Mouse (Mus musculus) kidney, embryonic 16.5 days (tissue): Measurements from ENCODE around the gene Grn. TPM values are rescaled to one million over a fixed set of nuclear protein-coding genes. Genes with fewer than 3 reads are reported as not detected.

Experiments
- ATAC-seq: fragments of 200-750 bp; cut with Nextera tagmentation; 2 replicates; pipeline ENCODE4 v1.8.0; 2017; ENCODE audit warnings: moderate TSS enrichment; ENCODE audit not compliant: low FRiP score, low TSS enrichment
- H3K27ac ChIP-seq: fragments of 300-500 bp; sonication (generic); 2 replicates; pipeline ENCODE4 v1.5.1; 2014; ENCODE audit warnings: low read length
- H3K27me3 ChIP-seq: fragments of 300-500 bp; sonication (generic); 2 replicates; pipeline ENCODE4 v1.6.1; 2014; ENCODE audit warnings: low read length, control low read depth, mixed read lengths; ENCODE audit not compliant: insufficient read depth
- H3K36me3 ChIP-seq: fragments of 300-500 bp; sonication (generic); 2 replicates; pipeline ENCODE4 v1.6.1; 2014; ENCODE audit warnings: low read length, control low read depth, mixed read lengths; ENCODE audit not compliant: insufficient read depth
- H3K4me1 ChIP-seq: fragments of 300-500 bp; sonication (generic); 2 replicates; pipeline ENCODE4 v1.6.1; 2014; ENCODE audit warnings: low read length, control low read depth, mixed read lengths; ENCODE audit not compliant: insufficient read depth
- H3K4me2 ChIP-seq: fragments of 300-500 bp; sonication (generic); replicated peaks from 2 replicates; pipeline ENCODE4 v1.6.1; 2014; ENCODE audit warnings: low read depth, low read length
- H3K4me3 ChIP-seq: fragments of 300-500 bp; sonication (generic); 2 replicates; pipeline ENCODE4 v1.5.1; 2014; ENCODE audit warnings: mild to moderate bottlenecking, low read length
- H3K9ac ChIP-seq: fragments of 300-500 bp; sonication (generic); replicated peaks from 2 replicates; pipeline ENCODE4 v1.6.1; 2014; ENCODE audit warnings: low read length
- H3K9me3 ChIP-seq: fragments of 300-500 bp; sonication (generic); 2 replicates; pipeline ENCODE4 v1.6.1; 2016; ENCODE audit warnings: low read length, control low read depth
- WGBS: fragments of 180-500 bp; shearing (Covaris S2); extraction: QIAGEN DNeasy Blood & Tissue Kit; methylation state at CpG from one replicate; pipeline ENCODE4 v1.1.7; 2014; 5-methylcytosine and 5-hydroxymethylcytosine counted together
- polyA plus RNA-seq: library from polyadenylated mRNA; unstranded; fragments of >200 nt; fragmentation: Nextera tagmentation; extraction: Ambion mirVana; gene quantifications from 2 replicates; pipeline ENCODE4 v1.2.1, GENCODE M21; 2015

Grn gene
- polyA plus RNA-seq, 1 experiment from 2014 or later = 208 TPM

GRCm38 (mm10) chr11:102418887-102419286, 11.2 kb upstream of the Grn start:
- no peak overlapping the region for H3K4me2 ChIP-seq
- H3K9me3 ChIP-seq = peaks cover 3% of the 10 kb centered on the region; the same call in 1 of the 2 replicates
- no peak overlapping the region for H3K4me3 ChIP-seq
- H3K27ac ChIP-seq = no peak overlapping the region
- H3K27me3 ChIP-seq = no peaks in the 10 kb centered on the region
- no peak for ATAC-seq
- no peak overlapping the region for H3K9ac ChIP-seq
- H3K4me1 ChIP-seq = no peaks in the 10 kb centered on the region
- H3K36me3 ChIP-seq = no peaks in the 10 kb centered on the region

- Histone ChIP-seq H3K4me2 (no peak overlapping the region), H3K9me3 (peaks cover 3% of the 10 kb centered on the region; the same call in 1 of the 2 replicates), H3K4me1 (no peaks in the 10 kb centered on the region), H3K36me3 (no peaks in the 10 kb centered on the region), H3K27ac (no peak overlapping the region), H3K4me3 (no peak overlapping the region), H3K9ac (no peak overlapping the region), H3K27me3 (no peaks in the 10 kb centered on the region)
- 20% methylated on average over 8 of the region's 8 CpGs for WGBS
- no peak for ATAC-seq
These were observed 8.6 kb upstream of the Grn start for GRCm38 (mm10) chr11:102421559-102421958.

GRCm38 (mm10) chr11:102424666-102425065, 5.4 kb upstream of the Grn start:
- ATAC-seq = no peak
- H3K36me3 ChIP-seq = no peaks in the 10 kb centered on the region
- no peak overlapping the region for H3K4me2 ChIP-seq
- no peak overlapping the region for H3K4me3 ChIP-seq
- peaks cover 3% of the 10 kb centered on the region; the same call in 1 of the 2 replicates for H3K4me1 ChIP-seq
- H3K9ac ChIP-seq = no peak overlapping the region
- peaks cover 1% of the 10 kb centered on the region; the same call in 1 of the 2 replicates for H3K9me3 ChIP-seq
- WGBS = 73% methylated on average over 6 of the region's 6 CpGs
- no peak overlapping the region for H3K27ac ChIP-seq
- no peaks in the 10 kb centered on the region for H3K27me3 ChIP-seq

GRCm38 (mm10) chr11:102425555-102426316, 4.4 kb upstream of the Grn start:
- H3K4me3 ChIP-seq = no peak overlapping the region
- H3K9ac ChIP-seq = no peak overlapping the region
- H3K27ac ChIP-seq = no peak overlapping the region
- 86% methylated on average over 8 of the region's 8 CpGs for WGBS
- H3K4me2 ChIP-seq = no peak overlapping the region
- no peaks in the 10 kb centered on the region for H3K36me3 ChIP-seq
- peaks cover 7% of the 10 kb centered on the region; the same call in 1 of the 2 replicates for H3K4me1 ChIP-seq
- no peaks in the 10 kb centered on the region for H3K9me3 ChIP-seq
- H3K27me3 ChIP-seq = no peaks in the 10 kb centered on the region
- ATAC-seq = no peak

GRCm38 (mm10) chr11:102428981-102429540, 1.1 kb upstream of the Grn start:
- H3K9ac ChIP-seq = no peak overlapping the region
- peaks cover 4% of the 10 kb centered on the region; the same call in 1 of the 2 replicates for H3K36me3 ChIP-seq
- H3K4me1 ChIP-seq = peaks cover 20% of the 10 kb centered on the region
- H3K4me2 ChIP-seq = no peak overlapping the region
- no peak overlapping the region for H3K27ac ChIP-seq
- 64% methylated on average over 8 of the region's 8 CpGs for WGBS
- H3K9me3 ChIP-seq = no peaks in the 10 kb centered on the region
- no peaks in the 10 kb centered on the region for H3K27me3 ChIP-seq
- no peak overlapping the region for H3K4me3 ChIP-seq
- ATAC-seq = no peak

- H3K4me2 ChIP-seq = peak overlapping the region; percentile 95
- peaks cover 20% of the 10 kb centered on the region for H3K4me1 ChIP-seq
- ATAC-seq = no peak
- H3K4me3 ChIP-seq = peak overlapping the region; percentile 82
- peaks cover 5% of the 10 kb centered on the region for H3K36me3 ChIP-seq
- no peaks in the 10 kb centered on the region for H3K27me3 ChIP-seq
- H3K9me3 ChIP-seq = no peaks in the 10 kb centered on the region
- 42% methylated on average over 3 of the region's 3 CpGs for WGBS
- H3K27ac ChIP-seq = peak overlapping the region; percentile 50; the same call in 1 of the 2 replicates
- peak overlapping the region; percentile 80 for H3K9ac ChIP-seq
These were observed 564 bp upstream of the Grn start for GRCm38 (mm10) chr11:102429551-102429950.

GRCm38 (mm10) chr11:102431018-102431645, 1.0 kb downstream of the Grn start:
- WGBS = 0% methylated on average over 7 of the region's 7 CpGs

GRCm38 (mm10) chr11:102431728-102432114, 1.6 kb downstream of the Grn start:
- Histone ChIP-seq H3K9ac (no peak overlapping the region), H3K4me3 (no peak overlapping the region), H3K27ac (no peak overlapping the region), H3K9me3 (no peaks in the 10 kb centered on the region), H3K27me3 (no peaks in the 10 kb centered on the region), H3K36me3 (peaks cover 26% of the 10 kb centered on the region), H3K4me2 (0 out of 2 replicates have a peak overlapping the region, but pooled peaks have one; percentile 18), H3K4me1 (peaks cover 20% of the 10 kb centered on the region)
- no peak for ATAC-seq
- 92% methylated on average over 3 of the region's 3 CpGs for WGBS

More at GRCm38 (mm10) chr11:102431018-102431645, 1.0 kb downstream of the Grn start:
- peak overlapping the region; percentile 74 for H3K9ac ChIP-seq
- peak overlapping the region; percentile 82 for H3K4me3 ChIP-seq
- no peaks in the 10 kb centered on the region for H3K9me3 ChIP-seq
- ATAC-seq = peak; percentile 39; the same call in 1 of the 2 replicates
- peak overlapping the region; percentile 95 for H3K4me2 ChIP-seq
- no peaks in the 10 kb centered on the region for H3K27me3 ChIP-seq
- H3K4me1 ChIP-seq = peaks cover 20% of the 10 kb centered on the region
- H3K36me3 ChIP-seq = peaks cover 21% of the 10 kb centered on the region
- peak overlapping the region; percentile 90 for H3K27ac ChIP-seq

- ATAC-seq = no peak
- Histone ChIP-seq H3K4me2 (0 out of 2 replicates have a peak overlapping the region, but pooled peaks have one; percentile 18), H3K9me3 (no peaks in the 10 kb centered on the region), H3K4me1 (peaks cover 25% of the 10 kb centered on the region), H3K36me3 (peaks cover 26% of the 10 kb centered on the region), H3K9ac (0 out of 2 replicates have a peak overlapping the region, but pooled peaks have one; percentile 41), H3K27ac (no peak overlapping the region), H3K4me3 (no peak overlapping the region), H3K27me3 (no peaks in the 10 kb centered on the region)
- 63% methylated on average over 16 of the region's 16 CpGs for WGBS
These were observed 2.2 kb downstream of the Grn start for GRCm38 (mm10) chr11:102432115-102432843.
